Mouse (Mus musculus): ENCODE measurements around the gene Il16. TPM values are rescaled to one million over a fixed set of nuclear protein-coding genes. Genes with fewer than 3 reads are reported as not detected.

Il16 gene
- polyA plus RNA-seq (2012; rRNA removed) = 8.6 and 9.8 TPM in 2 replicates

DNA sequence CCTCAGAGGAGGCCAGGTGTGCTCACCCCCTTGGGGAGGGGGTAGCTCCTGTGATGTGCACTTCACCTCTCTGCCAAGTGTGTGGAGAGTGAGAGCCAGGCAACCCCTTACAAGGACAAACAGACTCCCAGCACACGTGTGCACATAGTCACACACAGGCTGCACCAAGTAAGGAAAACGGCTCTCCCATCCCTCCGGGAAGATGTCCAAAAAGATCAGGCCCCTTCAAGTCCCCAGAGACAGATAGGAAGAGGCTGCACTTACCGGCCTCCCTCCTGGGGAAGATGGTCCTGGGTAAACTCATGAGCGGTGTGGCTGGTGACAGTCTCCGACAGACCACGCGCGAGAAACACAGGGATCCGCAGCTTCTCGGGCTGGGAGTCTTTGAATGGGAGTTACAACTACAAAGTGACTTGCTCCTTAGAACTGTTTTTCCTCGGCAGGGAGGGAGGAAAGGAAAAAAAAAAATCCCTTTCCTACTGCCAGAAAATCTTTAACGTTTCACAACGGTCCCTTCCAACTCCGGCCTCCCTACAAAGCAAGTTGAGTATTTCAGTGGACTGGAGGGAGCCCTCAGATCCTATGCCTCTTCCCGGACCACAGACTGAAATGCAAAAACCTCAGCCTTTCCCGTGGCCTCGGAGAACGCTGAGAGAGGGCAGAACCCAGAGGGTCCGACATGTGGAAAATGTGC lies at the start of gene Il16:
Gene Il16, minus strand, starts transcription at position 314 of the 694 bp plus-strand sequence.
- DNase-seq (ENCODE audit: low read depth, low spot score) = no peak
- 26% methylated on average over 20 of the region's 20 CpGs for WGBS

GRCm38 (mm10) chr7:83794705-83795104 lies 49.2 kb upstream of the Il16 start, which contains the start of gene Cfap161:
Gene Cfap161, minus strand, starts transcription at chr7:83794880.
- 20% methylated on average over 14 of the region's 14 CpGs for WGBS
- DNase-seq (ENCODE audit: low read depth, low spot score) = no peak

DNA sequence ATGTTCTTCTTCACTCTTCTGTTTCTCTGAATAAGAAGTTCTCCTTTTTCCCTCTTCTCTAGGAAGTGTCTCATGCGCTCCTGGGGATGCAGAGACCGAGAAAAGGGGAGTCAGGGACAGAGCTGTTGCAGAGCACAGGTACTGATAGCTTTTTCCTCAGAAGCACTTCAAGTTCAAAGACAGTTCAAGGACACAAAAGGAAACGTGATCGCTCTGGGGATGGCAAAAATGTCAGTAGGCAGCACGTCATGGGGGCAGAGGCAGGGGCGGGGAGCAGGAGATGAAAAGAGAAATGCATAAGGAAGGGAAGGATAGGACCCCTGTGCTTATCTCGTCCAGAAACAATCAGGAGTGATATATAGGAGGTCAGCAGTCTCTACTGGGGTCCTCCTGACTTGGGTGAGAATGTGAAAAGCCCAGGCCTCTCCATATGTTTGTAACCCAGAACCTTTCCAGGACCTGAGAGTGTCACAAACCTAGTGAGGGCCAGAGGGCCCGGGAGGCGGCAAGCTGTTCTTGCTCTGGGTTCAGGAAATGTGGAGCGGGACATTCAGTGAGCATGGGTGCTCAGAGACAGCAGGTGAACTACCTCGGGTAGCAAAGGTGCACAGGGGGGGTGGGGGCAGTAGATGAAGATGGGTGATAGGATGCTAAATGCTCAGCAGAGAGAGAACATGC lies 48.6 kb upstream of the Il16 start:
- DNase-seq (ENCODE audit: low read depth, low spot score) = no peak
- 49% methylated on average over 11 of the region's 11 CpGs for WGBS

DNA sequence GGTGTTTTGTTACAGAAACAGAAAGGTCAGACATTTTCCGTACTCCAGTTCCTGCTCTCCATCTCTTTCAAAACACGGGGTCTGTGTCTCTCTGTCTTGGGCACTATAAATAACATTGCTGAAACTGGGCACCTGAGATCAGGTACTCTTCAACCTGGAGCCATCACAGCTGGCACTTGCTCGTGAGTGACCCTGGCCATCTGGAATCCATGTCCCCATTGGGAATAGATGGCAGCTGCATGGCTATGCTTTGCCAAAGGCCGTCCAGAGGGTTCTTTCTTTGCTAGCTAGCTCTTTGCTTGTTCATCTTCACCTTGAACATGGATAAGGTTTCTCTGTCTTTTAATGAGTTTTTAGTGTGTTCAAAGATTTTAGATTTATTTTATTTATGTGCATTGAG lies 35.4 kb upstream of the Il16 start:
- DNase-seq (ENCODE audit: low read depth, low spot score) = no peak
- WGBS = 88% methylated on average over 4 of the region's 4 CpGs

- WGBS = 82% methylated on average over 4 of the region's 4 CpGs
- no peak for DNase-seq (ENCODE audit: low read depth, low spot score)
Measured at GRCm38 (mm10) chr7:83780026-83780425, 34.5 kb upstream of the Il16 start.

DNA sequence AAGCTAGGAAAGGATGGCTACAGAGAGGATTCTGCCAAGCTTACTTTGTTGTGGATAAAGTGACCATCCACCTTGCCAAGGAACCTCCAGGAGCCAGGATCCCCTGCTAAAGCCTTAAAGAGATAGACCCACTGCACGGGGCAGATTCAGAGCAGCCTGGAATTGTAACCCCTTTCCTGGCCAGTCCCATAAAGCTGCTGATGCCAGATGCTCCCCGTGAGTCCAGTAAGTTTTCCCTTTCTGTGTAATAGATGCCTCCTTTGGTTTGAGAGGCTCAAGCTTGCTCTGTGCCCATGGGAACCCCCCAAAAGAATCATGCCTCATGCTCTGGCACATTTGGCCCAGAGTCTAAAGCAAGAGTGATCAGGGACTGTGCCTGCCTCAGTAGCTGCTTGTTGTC lies 33.5 kb upstream of the Il16 start:
- 54% methylated on average over 2 of the region's 2 CpGs for WGBS
- no peak for DNase-seq (ENCODE audit: low read depth, low spot score)

GRCm38 (mm10) chr7:83778516-83778915 lies 33.0 kb upstream of the Il16 start:
- 75% methylated on average over 2 of the region's 2 CpGs for WGBS
- DNase-seq (ENCODE audit: low read depth, low spot score) = no peak

- WGBS = 22% methylated on average over 5 of the region's 5 CpGs
- DNase-seq (ENCODE audit: low read depth, low spot score) = no peak
Measured at GRCm38 (mm10) chr7:83774721-83775120, 29.2 kb upstream of the Il16 start.

DNA sequence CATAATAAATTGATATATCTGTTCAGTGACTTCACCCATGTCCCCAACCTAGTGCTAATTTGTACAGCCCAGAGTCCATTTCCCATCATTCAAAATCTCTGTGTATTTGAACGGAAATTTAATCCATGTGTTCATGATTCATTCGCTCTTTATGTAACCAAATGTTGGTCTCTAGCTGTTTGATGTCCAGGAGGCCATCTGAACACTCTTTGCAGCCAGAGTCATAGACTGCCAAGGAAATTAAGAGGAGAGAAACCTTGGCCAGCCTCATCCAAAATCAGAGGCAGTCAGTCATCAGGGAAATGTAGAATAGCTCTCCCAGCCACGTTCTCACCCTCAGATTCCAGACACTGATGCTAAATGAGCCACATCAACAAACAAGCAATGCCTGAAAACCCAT lies 18.1 kb upstream of the Il16 start:
- no peak for DNase-seq (ENCODE audit: low read depth, low spot score)
- 48% methylated on average over 3 of the region's 3 CpGs for WGBS

DNA sequence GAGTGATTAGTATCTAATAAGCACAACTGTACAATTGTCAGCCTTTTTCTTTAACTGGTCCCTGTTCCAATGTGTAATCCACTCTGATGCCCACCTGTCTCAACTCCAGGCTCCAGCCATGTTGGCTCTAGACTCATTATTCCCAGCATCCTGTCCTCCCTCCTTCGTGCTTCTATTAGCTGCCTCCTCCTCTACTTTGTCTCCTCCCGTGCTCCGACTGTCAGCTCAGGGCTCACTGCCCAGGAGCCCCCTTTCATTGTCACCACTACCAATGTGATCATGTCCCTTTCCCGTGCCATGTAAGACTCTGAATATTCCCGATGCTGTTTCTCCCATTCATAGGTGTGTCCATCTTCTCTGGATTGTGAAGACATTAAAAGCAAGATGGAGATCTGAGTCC lies 16.8 kb upstream of the Il16 start:
- DNase-seq (ENCODE audit: low read depth, low spot score) = no peak

DNA sequence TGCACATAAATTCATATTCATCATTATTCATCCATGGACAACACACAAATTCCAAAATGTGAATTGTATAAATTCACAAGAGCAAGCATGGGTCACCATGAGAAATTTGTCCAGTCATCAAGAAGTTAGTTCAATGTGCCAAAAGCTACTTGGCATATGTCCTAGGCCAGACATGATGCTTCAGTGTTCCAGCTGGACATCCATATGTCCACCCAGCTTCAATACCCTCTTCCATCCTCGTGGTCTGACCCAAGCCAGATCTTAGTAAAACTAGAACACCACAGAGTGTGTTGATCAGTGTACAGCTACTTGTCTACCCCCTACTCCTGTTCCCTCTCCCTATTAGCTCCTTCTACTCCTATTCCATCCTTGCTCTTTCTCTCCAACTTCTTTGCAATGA lies 5.5 kb upstream of the Il16 start:
- DNase-seq (ENCODE audit: low read depth, low spot score) = no peak
- WGBS = 35% methylated on average over 1 of the region's 1 CpGs

More for the DNA sequence above, 16.8 kb upstream of the Il16 start:
- 88% methylated on average over 5 of the region's 5 CpGs for WGBS

DNA sequence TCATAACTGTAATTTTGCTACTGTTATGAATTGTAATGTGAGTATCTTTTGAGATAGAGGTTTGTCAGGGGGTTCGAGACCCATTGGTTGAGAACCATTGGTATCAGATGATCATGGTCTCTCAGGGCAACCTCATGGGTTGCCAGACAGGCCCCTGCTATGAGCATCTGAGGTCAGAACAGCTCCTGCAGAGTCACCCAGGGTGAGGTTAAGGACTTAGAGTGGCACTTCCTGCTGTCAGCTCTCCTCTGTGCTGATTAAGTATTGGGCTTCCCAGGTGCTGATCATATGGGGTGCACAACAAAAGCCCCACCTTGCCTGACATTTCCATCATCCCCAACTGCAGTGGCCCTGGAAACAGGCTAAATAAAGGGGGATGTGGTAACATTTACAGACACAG lies 2.9 kb upstream of the Il16 start:
- DNase-seq (ENCODE audit: low read depth, low spot score) = no peak
- 90% methylated on average over 1 of the region's 1 CpGs for WGBS

DNA sequence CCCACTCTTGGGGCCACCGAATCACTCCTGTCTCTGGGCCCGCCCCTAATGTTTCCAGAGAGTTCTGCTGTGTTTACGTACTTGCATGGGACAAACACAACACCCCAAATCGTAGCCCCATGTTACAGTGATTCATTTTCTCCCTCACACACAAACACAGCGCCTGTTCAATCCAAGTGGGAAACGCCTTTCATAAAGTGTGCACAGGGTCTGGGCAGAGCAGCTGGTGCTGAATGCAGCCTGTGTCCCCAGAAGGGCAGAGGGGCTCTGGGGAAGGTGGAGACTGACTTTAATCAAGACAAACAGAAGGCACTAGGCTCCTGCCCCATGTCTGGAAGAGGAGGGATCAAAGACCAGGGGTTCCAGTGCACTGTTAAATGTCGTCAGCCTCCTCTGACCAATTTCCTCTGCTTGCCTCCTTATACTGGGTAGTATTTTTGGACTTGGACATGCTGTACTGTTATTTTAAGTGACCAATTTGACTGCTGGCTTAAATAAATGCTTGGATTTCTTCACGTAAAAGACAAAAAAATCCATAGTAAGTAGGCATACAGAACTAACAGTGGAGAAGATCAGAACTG lies 671 bp upstream of the Il16 start:
- 31% methylated on average over 8 of the region's 8 CpGs for WGBS
- no peak for DNase-seq (ENCODE audit: low read depth, low spot score)

- 63% methylated on average over 9 of the region's 9 CpGs for WGBS
- DNase-seq (ENCODE audit: low read depth, low spot score) = no peak
Measured at GRCm38 (mm10) chr7:83745065-83745412, 487 bp downstream of the Il16 start.

DNA sequence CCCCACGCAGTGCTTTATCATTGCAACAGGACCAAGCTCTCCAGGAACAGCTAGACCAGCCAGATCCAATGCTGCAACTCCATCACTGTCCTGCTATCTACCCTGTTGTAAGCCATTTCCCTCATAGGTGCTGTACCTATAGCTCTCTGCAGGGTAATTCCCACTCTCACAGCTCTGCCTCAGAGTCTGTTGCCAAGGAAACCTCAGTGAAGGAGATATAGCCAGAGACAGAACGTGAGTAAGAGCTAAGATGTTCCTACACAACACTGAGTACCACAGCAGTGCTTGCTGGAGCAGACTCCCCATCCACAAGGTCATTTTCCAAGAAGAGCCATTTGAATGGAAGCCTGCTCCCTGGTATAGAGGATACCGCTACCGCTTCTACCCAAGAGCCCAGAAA lies 1.3 kb downstream of the Il16 start:
- no peak for DNase-seq (ENCODE audit: low read depth, low spot score)
- 83% methylated on average over 4 of the region's 4 CpGs for WGBS

DNA sequence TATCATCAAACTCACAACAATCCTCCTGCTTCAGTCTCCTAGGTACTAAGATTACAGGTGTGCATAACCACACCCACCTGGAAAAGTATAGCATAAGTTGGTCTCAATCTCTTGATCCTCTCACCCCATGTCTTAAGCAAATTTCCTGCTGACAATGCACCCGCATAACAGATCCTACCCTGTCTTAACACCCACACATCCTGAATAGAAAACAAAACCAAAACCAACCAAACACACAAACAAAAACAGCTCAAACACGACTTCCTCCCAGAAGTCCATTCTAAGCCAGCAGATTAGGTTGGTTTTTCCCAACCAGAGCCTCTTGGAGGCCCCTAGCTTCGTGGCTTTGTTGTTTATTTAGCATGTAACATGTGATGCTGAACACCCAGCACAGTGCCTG lies 2.8 kb downstream of the Il16 start:
- DNase-seq (ENCODE audit: low read depth, low spot score) = no peak
- 39% methylated on average over 3 of the region's 3 CpGs for WGBS

- no peak for DNase-seq (ENCODE audit: low read depth, low spot score)
- WGBS = 79% methylated on average over 2 of the region's 2 CpGs
Measured at GRCm38 (mm10) chr7:83742026-83742425, 3.5 kb downstream of the Il16 start.

GRCm38 (mm10) chr7:83739680-83740310 lies 5.7 kb downstream of the Il16 start:
- 71% methylated on average over 7 of the region's 7 CpGs for WGBS
- DNase-seq (ENCODE audit: low read depth, low spot score) = no peak

DNA sequence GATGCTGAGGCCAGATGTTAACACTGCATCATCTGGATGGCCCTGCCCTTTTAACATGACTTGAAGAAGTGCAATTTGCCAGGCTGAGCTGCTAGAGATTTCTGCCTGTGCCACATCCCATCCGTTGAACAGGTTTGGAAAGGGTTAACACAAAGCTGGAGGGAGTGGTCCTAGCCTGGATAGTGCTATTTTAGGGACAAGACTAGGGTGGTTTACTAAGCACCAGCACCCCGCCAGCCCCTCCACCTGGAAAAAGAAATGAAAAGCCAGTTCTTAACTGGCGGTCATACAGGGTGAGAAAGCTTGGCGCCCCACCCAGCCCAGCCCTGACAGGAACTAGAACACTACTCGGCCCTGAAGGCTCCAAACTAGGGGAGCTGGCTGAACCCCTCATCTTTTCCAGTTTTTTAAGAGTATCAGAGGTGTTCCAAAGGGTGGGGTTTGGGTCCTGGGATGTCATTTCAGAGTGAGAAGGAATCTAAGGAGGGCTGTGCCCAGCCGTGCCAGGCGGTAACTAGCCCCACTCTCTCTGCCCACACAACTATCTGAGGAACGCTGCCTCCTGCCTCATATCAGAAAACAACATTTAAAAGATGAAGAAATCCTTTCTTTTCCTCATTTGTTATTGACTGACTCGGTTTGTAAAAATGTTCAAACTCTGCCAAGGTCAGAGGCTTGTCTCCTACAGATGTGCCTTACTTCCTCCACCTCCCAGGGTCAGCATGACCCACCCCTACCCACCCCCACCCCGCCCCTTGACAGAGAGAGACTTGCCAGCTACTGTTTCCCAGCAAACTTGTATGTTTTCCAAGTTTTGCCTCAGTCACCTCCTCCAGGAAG lies 6.7 kb downstream of the Il16 start:
- 45% methylated on average over 10 of the region's 10 CpGs for WGBS
- DNase-seq (ENCODE audit: low read depth, low spot score) = no peak
